Mouse (Mus musculus) left cerebral cortex, adult 8-10 months (tissue): ENCODE measurements around the gene Cwc22. TPM values are rescaled to one million over a fixed set of nuclear protein-coding genes. Genes with fewer than 3 reads are reported as not detected.

Source experiments
- DNase-seq, 2 experiments: peaks; one replicate each; pipeline ENCODE4 v3.0.0; 2022; ENCODE audit warnings: low spot score in 2 of 2
- total RNA-seq, 4 experiments: library from RNA; stranded (reverse); gene quantifications; 2 replicates each; pipeline ENCODE4 v1.2.4; 2022

The Cwc22 gene
- total RNA-seq, 4 experiments from 2014 or later, result 24.0 to 29.0 (median 26.2) TPM

GRCm38 (mm10) chr2:77877156-77877855, 68.9 kb downstream of the Cwc22 start:
- no peak for DNase-seq

- no peak for DNase-seq
Measured at GRCm38 (mm10) chr2:77876331-77876730, 69.8 kb downstream of the Cwc22 start.

- DNase-seq, result no peak
Measured at GRCm38 (mm10) chr2:77875516-77875915, 70.7 kb downstream of the Cwc22 start.

- no peak for DNase-seq
Measured at GRCm38 (mm10) chr2:77874678-77875077, 71.5 kb downstream of the Cwc22 start.

- no peak for DNase-seq
Measured at GRCm38 (mm10) chr2:77873806-77874205, 72.4 kb downstream of the Cwc22 start.

- DNase-seq, result no peak
Measured at GRCm38 (mm10) chr2:77872676-77873075, 73.5 kb downstream of the Cwc22 start.

- DNase-seq, result no peak
Measured at GRCm38 (mm10) chr2:77871146-77871545, 75.0 kb downstream of the Cwc22 start.

- no peak for DNase-seq
Measured at GRCm38 (mm10) chr2:77869729-77870280, 76.4 kb downstream of the Cwc22 start.

- DNase-seq, result no peak
Measured at GRCm38 (mm10) chr2:77863934-77864333, 82.2 kb downstream of the Cwc22 start.

GRCm38 (mm10) chr2:77863522-77863921, 82.7 kb downstream of the Cwc22 start:
- peak; percentile 28 to 47 for DNase-seq

- DNase-seq, result peak; percentile 38 to 67
Measured at GRCm38 (mm10) chr2:77841464-77841863, 104.7 kb downstream of the Cwc22 start.

GRCm38 (mm10) chr2:77839587-77839986, 106.6 kb downstream of the Cwc22 start:
- no peak for DNase-seq

- no peak for DNase-seq
Measured at GRCm38 (mm10) chr2:77838688-77839087, 107.5 kb downstream of the Cwc22 start.

- no peak for DNase-seq
Measured at GRCm38 (mm10) chr2:77835781-77836180, 110.4 kb downstream of the Cwc22 start.

Other genes starting within 250 kb of the Cwc22 start
- 10 to 100 TPM; 54.3 to 59.0 (median 56.3) TPM for gene Zfp385b, start 126.7 kb downstream of the Cwc22 start, total RNA-seq